Mouse (Mus musculus): ENCODE results near the gene Gm49325. TPM values are rescaled to one million over a fixed set of nuclear protein-coding genes. Genes with fewer than 3 reads are reported as not detected.
A peak's percentile ranks its signal among the peaks of the same experiment; 100 is the strongest.

Gm49325 gene
- polyA plus RNA-seq, 1 experiment from 2014 or later: not detected

DNA sequence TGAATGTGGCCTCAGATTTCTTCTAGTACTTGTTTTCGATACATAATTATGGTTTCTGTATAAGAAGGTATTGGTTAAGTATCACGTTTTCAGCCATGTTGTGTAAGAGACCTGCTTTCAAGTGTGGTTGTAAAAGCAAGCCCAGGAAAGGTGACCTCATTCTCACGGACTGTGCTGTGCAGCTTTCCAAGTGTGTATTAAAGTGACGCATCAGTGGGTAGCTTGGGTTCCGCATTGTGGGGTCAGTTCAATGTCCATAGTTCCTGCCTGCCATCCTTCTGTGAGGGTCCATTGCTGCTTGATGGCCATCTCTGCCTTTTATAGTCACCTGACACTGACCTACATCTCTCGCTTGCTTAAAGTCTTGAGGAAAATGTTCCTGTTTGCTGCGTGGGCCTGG lies 10.9 kb downstream of the Gm49325 start:
- Histone ChIP-seq H3K4me1 (ENCODE audit: control insufficient read depth in 2 of 2, insufficient read depth in 2 of 2, low read length in 2 of 2) (peaks cover 0 to 9% of the 10 kb centered on the region in 2 experiments; a peak in 2 of 4 replicates), H3K4me3 (ENCODE audit: control insufficient read depth in 1 of 2, insufficient read depth in 1 of 2, low read depth in 1 of 2, low read length in 2 of 2) (no peak overlapping the region), H3K9me3 (ENCODE audit: control insufficient read depth, low read length) (no peaks in the 10 kb centered on the region), H3K27ac (replicated peaks in 1 of 2; ENCODE audit: control insufficient read depth in 1 of 2, insufficient read depth in 1 of 2, low read depth in 2 of 2, low read length in 2 of 2) (no peak overlapping the region), H3K36me3 (ENCODE audit: control insufficient read depth, insufficient read depth, low read length) (peaks cover 59% of the 10 kb centered on the region), H3K27me3 (ENCODE audit: control insufficient read depth, insufficient read depth, low read length) (no peaks in the 10 kb centered on the region), H3K9ac (ENCODE audit: low read length) (no peak overlapping the region), H3K4me2 (ENCODE audit: low read length) (no peak overlapping the region)
- ATAC-seq (ENCODE audit: insufficient number of reproducible peaks, insufficient read depth, low FRiP score, low read depth): no peak
- WGBS: 93% methylated on average over 7 of the region's 7 CpGs

DNA sequence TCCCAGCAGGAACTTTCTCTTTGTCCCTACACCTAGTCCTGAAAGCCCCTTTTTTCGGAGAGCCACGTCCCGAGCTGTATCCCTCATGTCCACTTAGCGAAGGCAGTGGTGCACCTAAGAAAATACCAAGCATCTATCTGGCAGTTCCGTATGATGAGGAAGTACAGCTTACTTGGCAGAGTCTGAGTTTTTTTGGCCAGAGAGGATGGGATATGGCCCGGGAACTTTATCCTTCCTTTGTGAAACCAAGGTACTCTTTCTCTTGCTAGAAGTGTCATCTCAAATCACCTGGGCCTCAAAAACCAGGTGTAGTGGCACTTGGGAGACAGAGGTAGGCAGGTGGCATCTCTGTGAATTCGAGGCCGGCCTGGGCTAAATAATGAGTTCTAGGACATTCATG lies 15.5 kb downstream of the Gm49325 start:
- Histone ChIP-seq H3K36me3 (ENCODE audit: control insufficient read depth, insufficient read depth, low read length) (peaks cover 33% of the 10 kb centered on the region), H3K27ac (replicated peaks in 1 of 2; ENCODE audit: control insufficient read depth in 1 of 2, insufficient read depth in 1 of 2, low read depth in 2 of 2, low read length in 2 of 2) (peak overlapping the region; percentile 60 to 83), H3K9me3 (ENCODE audit: control insufficient read depth, low read length) (no peaks in the 10 kb centered on the region), H3K27me3 (ENCODE audit: control insufficient read depth, insufficient read depth, low read length) (no peaks in the 10 kb centered on the region), H3K4me3 (ENCODE audit: control insufficient read depth in 1 of 2, insufficient read depth in 1 of 2, low read depth in 1 of 2, low read length in 2 of 2) (peak overlapping the region; percentile 90 to 98; a peak in 3 of 4 replicates), H3K9ac (ENCODE audit: low read length) (peak overlapping the region; percentile 94), H3K4me1 (ENCODE audit: control insufficient read depth in 2 of 2, insufficient read depth in 2 of 2, low read length in 2 of 2) (peaks cover 14 to 29% of the 10 kb centered on the region in 2 experiments), H3K4me2 (ENCODE audit: low read length) (peak overlapping the region; percentile 84)
- ATAC-seq (ENCODE audit: insufficient number of reproducible peaks, insufficient read depth, low FRiP score, low read depth): no peak
- 74% methylated on average over 8 of the region's 8 CpGs for WGBS

DNA sequence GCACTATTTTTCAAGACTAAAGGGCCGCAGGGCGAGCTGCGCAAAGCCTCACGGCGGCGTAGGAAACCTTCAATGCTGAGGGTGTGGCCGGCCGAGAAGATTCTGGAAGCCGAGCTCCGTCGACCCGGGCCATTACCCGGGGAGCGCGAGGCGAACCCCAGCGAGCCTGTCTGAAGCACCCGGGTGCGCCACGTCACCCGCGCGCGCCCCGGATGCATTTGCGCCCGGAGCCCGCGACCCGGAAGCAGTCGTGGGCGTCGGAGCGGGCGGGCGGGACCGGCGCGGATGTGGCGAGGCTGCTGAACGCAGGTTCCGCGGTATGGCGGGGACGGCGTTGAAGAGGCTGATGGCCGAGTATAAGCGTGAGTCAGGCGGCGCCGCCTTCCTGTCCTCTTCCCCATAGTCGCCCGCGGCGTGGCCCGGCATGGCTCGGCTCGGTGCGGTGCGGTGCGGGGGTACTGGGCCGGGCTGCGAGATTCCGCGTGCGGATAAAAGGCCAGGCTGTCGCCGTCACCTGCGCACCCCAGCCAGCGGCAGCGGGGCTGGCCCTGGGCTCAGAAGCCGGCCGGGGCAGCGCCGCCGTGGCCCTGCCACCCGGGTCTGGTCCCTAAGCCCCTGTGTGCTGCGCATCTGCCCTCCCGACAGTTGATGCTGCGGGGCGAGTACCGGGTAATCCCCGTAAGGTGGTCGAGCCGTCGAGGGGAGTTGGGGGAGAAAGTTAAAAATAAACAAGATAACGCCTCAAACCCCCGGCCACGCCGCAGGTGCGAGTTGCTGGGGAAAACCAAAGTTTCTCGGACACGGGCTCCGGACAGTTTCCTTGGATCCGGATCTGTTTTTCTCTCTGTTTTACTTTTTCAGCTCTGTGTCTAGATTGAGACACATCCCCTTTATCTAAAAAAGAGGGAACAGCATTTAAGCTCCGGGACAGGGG lies 16.3 kb downstream of the Gm49325 start, which contains the start of gene Ube2g2:
Ube2g2 (plus strand) TSS at position 221 of the 934 bp plus-strand sequence.
- WGBS: under 1% methylated on average over 96 of the region's 96 CpGs
- H3K9me3 ChIP-seq (ENCODE audit: control insufficient read depth, low read length): no peaks in the 10 kb centered on the region
- peak within 1 kb of the TSS; percentile 76 to 83 for H3K27ac ChIP-seq (replicated peaks in 1 of 2; ENCODE audit: control insufficient read depth in 1 of 2, insufficient read depth in 1 of 2, low read depth in 2 of 2, low read length in 2 of 2)
- ATAC-seq (ENCODE audit: insufficient number of reproducible peaks, insufficient read depth, low FRiP score, low read depth): peak; percentile 84
- peak within 1 kb of the TSS; percentile 84 for H3K4me2 ChIP-seq (ENCODE audit: low read length)
- H3K4me1 ChIP-seq (ENCODE audit: control insufficient read depth in 2 of 2, insufficient read depth in 2 of 2, low read length in 2 of 2): peaks cover 14 to 29% of the 10 kb centered on the region in 2 experiments
- H3K36me3 ChIP-seq (ENCODE audit: control insufficient read depth, insufficient read depth, low read length): peaks cover 25% of the 10 kb centered on the region
- H3K4me3 ChIP-seq (ENCODE audit: control insufficient read depth in 1 of 2, insufficient read depth in 1 of 2, low read depth in 1 of 2, low read length in 2 of 2): peak within 1 kb of the TSS; percentile 90 to 98
- no peaks in the 10 kb centered on the region for H3K27me3 ChIP-seq (ENCODE audit: control insufficient read depth, insufficient read depth, low read length)
- H3K9ac ChIP-seq (ENCODE audit: low read length): peak within 1 kb of the TSS; percentile 94

DNA sequence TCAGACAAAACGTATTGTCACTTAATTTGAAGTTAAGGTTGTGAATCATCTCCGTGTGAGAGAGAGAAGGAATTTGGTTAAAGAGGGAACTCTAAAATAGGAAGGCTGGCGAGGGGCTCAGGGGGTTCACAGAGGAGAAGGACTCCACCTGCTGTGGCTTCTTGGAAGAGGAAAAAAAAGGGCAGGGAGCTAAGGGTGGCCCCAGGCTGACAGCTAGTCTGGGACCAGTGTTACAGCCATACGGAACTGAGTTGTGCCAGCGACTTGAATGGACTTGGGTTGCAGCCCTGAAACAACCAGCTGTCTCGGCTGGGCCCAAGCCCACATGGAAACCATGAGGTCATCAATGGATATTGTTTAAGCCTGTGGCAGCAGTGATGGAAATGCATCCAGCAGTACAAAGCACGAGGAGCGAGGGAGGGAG lies 17.1 kb downstream of the Gm49325 start:
- Histone ChIP-seq H3K9me3 (ENCODE audit: control insufficient read depth, low read length) (no peaks in the 10 kb centered on the region), H3K36me3 (ENCODE audit: control insufficient read depth, insufficient read depth, low read length) (peaks cover 17% of the 10 kb centered on the region), H3K4me3 (ENCODE audit: control insufficient read depth in 1 of 2, insufficient read depth in 1 of 2, low read depth in 1 of 2, low read length in 2 of 2) (peak overlapping the region; percentile 90 to 98), H3K27ac (replicated peaks in 1 of 2; ENCODE audit: control insufficient read depth in 1 of 2, insufficient read depth in 1 of 2, low read depth in 2 of 2, low read length in 2 of 2) (peak overlapping the region; percentile 76 to 83), H3K9ac (ENCODE audit: low read length) (peak overlapping the region; percentile 94), H3K27me3 (ENCODE audit: control insufficient read depth, insufficient read depth, low read length) (no peaks in the 10 kb centered on the region), H3K4me1 (ENCODE audit: control insufficient read depth in 2 of 2, insufficient read depth in 2 of 2, low read length in 2 of 2) (peaks cover 14 to 29% of the 10 kb centered on the region in 2 experiments), H3K4me2 (ENCODE audit: low read length) (peak overlapping the region; percentile 84)
- no peak for ATAC-seq (ENCODE audit: insufficient number of reproducible peaks, insufficient read depth, low FRiP score, low read depth)
- 9% methylated on average over 8 of the region's 8 CpGs for WGBS

DNA sequence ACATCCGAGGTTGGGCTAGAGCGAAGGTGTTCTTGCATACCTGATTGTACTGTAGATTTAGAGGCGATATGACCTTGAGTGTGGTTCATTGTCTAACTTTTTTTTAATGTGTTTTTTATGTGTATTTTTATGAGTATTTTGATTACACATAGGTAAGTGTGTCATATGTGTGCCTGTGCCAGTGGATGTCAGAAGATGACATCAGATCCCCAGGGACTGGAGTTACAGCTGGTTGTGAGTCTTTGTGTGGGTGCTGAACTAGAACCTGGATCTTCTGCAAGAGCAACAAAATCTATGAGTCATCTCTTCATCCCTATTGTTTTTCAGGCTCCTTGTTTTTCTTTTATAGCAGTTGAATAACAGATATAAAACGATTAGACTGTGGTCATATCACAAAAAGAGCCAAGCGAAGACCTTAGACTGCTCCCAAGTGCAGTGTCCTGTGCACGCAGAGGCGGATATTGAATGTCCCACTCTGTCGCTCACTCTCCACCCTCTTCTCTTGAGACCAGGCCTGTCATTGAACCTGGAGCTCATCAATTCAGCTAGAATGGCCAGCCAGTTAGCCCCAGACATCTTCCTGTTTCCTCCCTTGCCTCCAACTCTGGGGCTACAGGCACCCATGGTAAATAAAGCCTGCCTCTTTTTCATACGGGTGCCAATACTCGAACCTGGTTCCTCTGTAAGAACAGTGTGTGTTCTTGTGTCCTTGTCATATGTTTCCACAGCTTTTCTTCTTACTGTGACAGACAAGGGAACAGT lies 17.8 kb downstream of the Gm49325 start:
- Histone ChIP-seq H3K27ac (replicated peaks in 1 of 2; ENCODE audit: control insufficient read depth in 1 of 2, insufficient read depth in 1 of 2, low read depth in 2 of 2, low read length in 2 of 2) (peak overlapping the region; percentile 78 to 83), H3K27me3 (ENCODE audit: control insufficient read depth, insufficient read depth, low read length) (no peaks in the 10 kb centered on the region), H3K9ac (ENCODE audit: low read length) (peak overlapping the region; percentile 94), H3K9me3 (ENCODE audit: control insufficient read depth, low read length) (no peaks in the 10 kb centered on the region), H3K4me3 (ENCODE audit: control insufficient read depth in 1 of 2, insufficient read depth in 1 of 2, low read depth in 1 of 2, low read length in 2 of 2) (peak overlapping the region in 1 of 2 experiments; percentile 98; a peak in 2 of 4 replicates), H3K4me2 (ENCODE audit: low read length) (peak overlapping the region; percentile 84), H3K36me3 (ENCODE audit: control insufficient read depth, insufficient read depth, low read length) (peaks cover 12% of the 10 kb centered on the region; the same call in 1 of the 2 replicates), H3K4me1 (ENCODE audit: control insufficient read depth in 2 of 2, insufficient read depth in 2 of 2, low read length in 2 of 2) (peaks cover 14 to 29% of the 10 kb centered on the region in 2 experiments)
- WGBS: 77% methylated on average over 10 of the region's 10 CpGs
- no peak for ATAC-seq (ENCODE audit: insufficient number of reproducible peaks, insufficient read depth, low FRiP score, low read depth)

DNA sequence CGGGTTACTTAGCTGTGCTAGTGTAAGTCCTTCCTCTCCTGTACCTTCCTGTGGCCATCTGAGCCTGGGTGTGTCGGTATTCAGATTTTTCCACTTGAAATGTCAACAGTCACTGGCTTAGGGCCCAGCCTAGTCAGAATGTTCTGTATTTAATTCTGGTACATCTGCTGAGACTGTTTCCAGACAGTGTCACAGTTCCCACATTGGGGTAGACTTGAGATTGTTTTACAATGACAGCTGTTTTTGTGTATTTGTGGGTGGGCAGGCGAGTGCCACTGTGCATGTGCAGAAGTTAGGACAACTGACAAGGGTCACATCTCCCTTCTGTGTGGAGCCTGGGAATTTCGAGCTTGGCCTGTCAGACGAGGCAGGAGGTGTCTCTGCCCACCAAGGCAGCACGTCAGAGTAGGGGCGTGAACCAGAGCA lies 18.6 kb downstream of the Gm49325 start:
- Histone ChIP-seq H3K36me3 (ENCODE audit: control insufficient read depth, insufficient read depth, low read length) (peaks cover 12% of the 10 kb centered on the region; the same call in 1 of the 2 replicates), H3K27me3 (ENCODE audit: control insufficient read depth, insufficient read depth, low read length) (no peaks in the 10 kb centered on the region), H3K9ac (ENCODE audit: low read length) (peak overlapping the region; percentile 94), H3K9me3 (ENCODE audit: control insufficient read depth, low read length) (no peaks in the 10 kb centered on the region), H3K27ac (replicated peaks in 1 of 2; ENCODE audit: control insufficient read depth in 1 of 2, insufficient read depth in 1 of 2, low read depth in 2 of 2, low read length in 2 of 2) (peak overlapping the region; percentile 78 to 83), H3K4me1 (ENCODE audit: control insufficient read depth in 2 of 2, insufficient read depth in 2 of 2, low read length in 2 of 2) (peaks cover 14 to 29% of the 10 kb centered on the region in 2 experiments), H3K4me2 (ENCODE audit: low read length) (peak overlapping the region; percentile 22; the same call in 1 of the 2 replicates), H3K4me3 (ENCODE audit: control insufficient read depth in 1 of 2, insufficient read depth in 1 of 2, low read depth in 1 of 2, low read length in 2 of 2) (no peak overlapping the region)
- no peak for ATAC-seq (ENCODE audit: insufficient number of reproducible peaks, insufficient read depth, low FRiP score, low read depth)
- WGBS: 34% methylated on average over 7 of the region's 7 CpGs

DNA sequence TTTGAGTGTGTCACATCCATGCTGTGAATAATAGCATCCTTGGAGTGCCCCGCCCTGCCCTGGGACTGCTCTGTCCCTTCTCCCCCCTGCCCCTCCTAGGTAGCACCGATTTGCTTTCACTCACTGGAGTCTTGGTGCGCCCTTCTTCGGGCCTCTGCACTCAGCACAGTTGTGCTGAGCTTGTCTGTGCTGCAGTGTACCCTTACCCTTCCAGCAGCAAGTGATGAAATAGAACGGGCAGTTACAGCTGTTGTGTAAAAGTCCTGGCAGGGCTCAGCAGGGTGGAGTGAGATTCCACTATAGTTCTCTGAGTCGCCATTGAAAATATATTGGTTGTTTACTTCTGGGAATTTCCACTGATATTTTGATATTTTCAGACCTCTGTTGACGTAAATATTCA lies 20.0 kb downstream of the Gm49325 start:
- Histone ChIP-seq H3K4me3 (ENCODE audit: control insufficient read depth in 1 of 2, insufficient read depth in 1 of 2, low read depth in 1 of 2, low read length in 2 of 2) (no peak overlapping the region), H3K9ac (ENCODE audit: low read length) (no peak overlapping the region), H3K9me3 (ENCODE audit: control insufficient read depth, low read length) (no peaks in the 10 kb centered on the region), H3K27me3 (ENCODE audit: control insufficient read depth, insufficient read depth, low read length) (no peaks in the 10 kb centered on the region), H3K4me2 (ENCODE audit: low read length) (no peak overlapping the region), H3K36me3 (ENCODE audit: control insufficient read depth, insufficient read depth, low read length) (peaks cover 13% of the 10 kb centered on the region), H3K4me1 (ENCODE audit: control insufficient read depth in 2 of 2, insufficient read depth in 2 of 2, low read length in 2 of 2) (peaks cover 14 to 29% of the 10 kb centered on the region in 2 experiments), H3K27ac (replicated peaks in 1 of 2; ENCODE audit: control insufficient read depth in 1 of 2, insufficient read depth in 1 of 2, low read depth in 2 of 2, low read length in 2 of 2) (no peak overlapping the region)
- WGBS: 82% methylated on average over 7 of the region's 7 CpGs
- no peak for ATAC-seq (ENCODE audit: insufficient number of reproducible peaks, insufficient read depth, low FRiP score, low read depth)

All from heart, embryonic 14.5 days (tissue).